Mouse (Mus musculus) midbrain, embryonic 14.5 days (tissue): Measurements from ENCODE around the gene Rgl3. TPM values are rescaled to one million over a fixed set of nuclear protein-coding genes. Genes with fewer than 3 reads are reported as not detected.
A peak's percentile ranks its signal among the peaks of the same experiment; 100 is the strongest.

Experiments
- ATAC-seq: fragments of 200-750 bp; cut with Nextera tagmentation; 2 replicates; pipeline ENCODE4 v1.8.0; 2017; ENCODE audit warnings: moderate number of reproducible peaks, moderate library complexity; ENCODE audit not compliant: low FRiP score, low TSS enrichment
- DNase-seq: peaks from one replicate; pipeline ENCODE4 v3.0.0-alpha.2; 2015
- H3K27ac ChIP-seq: fragments of 300-500 bp; sonication (generic); replicated peaks from 2 replicates; pipeline ENCODE4 v1.5.1; 2014; ENCODE audit warnings: mild to moderate bottlenecking, low read depth, low read length, moderate library complexity
- H3K27me3 ChIP-seq: fragments of 300-500 bp; sonication (generic); 2 replicates; pipeline ENCODE4 v1.6.1; 2014; ENCODE audit warnings: low read length, control low read depth, mixed read lengths; ENCODE audit not compliant: control insufficient read depth, insufficient read depth
- H3K36me3 ChIP-seq: fragments of 300-500 bp; sonication (generic); 2 replicates; pipeline ENCODE4 v1.6.1; 2014; ENCODE audit warnings: low read length, control low read depth; ENCODE audit not compliant: control insufficient read depth, insufficient read depth
- H3K4me1 ChIP-seq: fragments of 300-500 bp; sonication (generic); 2 replicates; pipeline ENCODE4 v1.6.1; 2014; ENCODE audit warnings: mild to moderate bottlenecking, antibody characterized with exemption, low read length, control low read depth; ENCODE audit not compliant: control insufficient read depth, insufficient read depth
- H3K4me2 ChIP-seq: fragments of 300-500 bp; sonication (generic); 2 replicates; pipeline ENCODE4 v1.6.1; 2014; ENCODE audit warnings: mild to moderate bottlenecking, low read length, moderate library complexity
- H3K4me3 ChIP-seq: fragments of 300-500 bp; sonication (generic); replicated peaks from 2 replicates; pipeline ENCODE4 v1.5.1; 2014; ENCODE audit warnings: low read depth, low read length
- H3K9ac ChIP-seq: fragments of 300-500 bp; sonication (generic); replicated peaks from 2 replicates; pipeline ENCODE4 v1.6.1; 2014; ENCODE audit warnings: mild to moderate bottlenecking, low read length, moderate library complexity
- H3K9me3 ChIP-seq: fragments of 300-500 bp; sonication (generic); 2 replicates; pipeline ENCODE4 v1.6.1; 2016; ENCODE audit warnings: low read length, control low read depth, mixed read lengths; ENCODE audit not compliant: control insufficient read depth
- WGBS: fragments of 180-500 bp; shearing (Covaris S2); extraction: QIAGEN DNeasy Blood & Tissue Kit; methylation state at CpG from one replicate; pipeline ENCODE4 v1.1.7; 2014; 5-methylcytosine and 5-hydroxymethylcytosine counted together
- polyA plus RNA-seq: library from polyadenylated mRNA; unstranded; fragments of >200 nt; fragmentation: Nextera tagmentation; extraction: Ambion mirVana; gene quantifications from 2 replicates; pipeline ENCODE4 v1.2.1, GENCODE M21; 2014

Rgl3 gene
- polyA plus RNA-seq, 1 experiment from 2014 or later, result 0.68 TPM

GRCm38 (mm10) chr9:22012731-22013130, 23.5 kb upstream of the Rgl3 start:
- Histone ChIP-seq H3K4me3 (no peak overlapping the region), H3K9me3 (no peaks in the 10 kb centered on the region), H3K27me3 (no peaks in the 10 kb centered on the region), H3K4me1 (no peaks in the 10 kb centered on the region), H3K4me2 (no peak overlapping the region), H3K9ac (no peak overlapping the region), H3K36me3 (peaks cover 89% of the 10 kb centered on the region), H3K27ac (no peak overlapping the region)
- WGBS, result 93% methylated on average over 13 of the region's 13 CpGs
- DNase-seq, result no peak
- ATAC-seq, result no peak

- Histone ChIP-seq H3K4me1 (no peaks in the 10 kb centered on the region), H3K9ac (no peak overlapping the region), H3K36me3 (peaks cover 92% of the 10 kb centered on the region), H3K4me2 (no peak overlapping the region), H3K9me3 (no peaks in the 10 kb centered on the region), H3K27ac (no peak overlapping the region), H3K4me3 (no peak overlapping the region), H3K27me3 (no peaks in the 10 kb centered on the region)
- 89% methylated on average over 5 of the region's 5 CpGs for whole genome bisulfite sequencing
- DNase-seq (no peak), ATAC-seq (peak; percentile 22; the same call in 1 of the 2 replicates)
Measured at GRCm38 (mm10) chr9:22011055-22011454, 21.8 kb upstream of the Rgl3 start.

GRCm38 (mm10) chr9:22004546-22004945, 15.3 kb upstream of the Rgl3 start:
- no peak overlapping the region for H3K4me3 ChIP-seq
- DNase-seq (no peak), ATAC-seq (no peak)
- H3K36me3 ChIP-seq, result peaks cover 54% of the 10 kb centered on the region
- H3K9me3 ChIP-seq, result no peaks in the 10 kb centered on the region
- H3K27me3 ChIP-seq, result no peaks in the 10 kb centered on the region
- peaks cover 18% of the 10 kb centered on the region for H3K4me1 ChIP-seq
- H3K27ac ChIP-seq, result no peak overlapping the region
- H3K9ac ChIP-seq, result no peak overlapping the region
- H3K4me2 ChIP-seq, result peak overlapping the region; percentile 92; the same call in 1 of the 2 replicates
- 92% methylated on average over 12 of the region's 12 CpGs for WGBS

DNA sequence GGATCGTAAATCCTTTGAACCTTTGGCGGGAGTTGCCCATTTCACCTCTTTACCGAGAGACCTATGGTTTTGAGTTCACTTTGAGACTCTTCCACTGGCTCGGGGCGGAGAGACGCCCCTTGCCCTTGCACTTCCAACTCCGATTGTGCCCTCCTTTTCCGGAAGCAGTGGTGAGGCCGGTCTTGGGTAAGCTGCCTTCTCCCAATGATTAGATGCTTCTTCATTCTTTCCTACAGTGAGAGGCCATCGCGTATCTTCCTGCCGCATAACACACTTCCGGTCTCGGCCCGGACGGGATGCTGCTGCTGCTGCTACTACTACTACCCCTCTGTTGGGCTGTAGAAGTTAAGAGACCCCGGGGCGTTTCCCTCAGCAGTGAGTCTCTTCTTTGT, 13.9 kb upstream of the Rgl3 start:
- Histone ChIP-seq H3K4me2 (peak overlapping the region; percentile 92), H3K36me3 (peaks cover 40% of the 10 kb centered on the region), H3K9me3 (no peaks in the 10 kb centered on the region), H3K4me3 (peak overlapping the region; percentile 65), H3K4me1 (peaks cover 18% of the 10 kb centered on the region), H3K27me3 (no peaks in the 10 kb centered on the region), H3K27ac (peak overlapping the region; percentile 71), H3K9ac (peak overlapping the region; percentile 64)
- under 1% methylated on average over 18 of the region's 18 CpGs for WGBS
- DNase-seq (peak; percentile 68), ATAC-seq (peak; percentile 28)

GRCm38 (mm10) chr9:22002194-22003162, 13.2 kb upstream of the Rgl3 start, which contains the start of the genes Ccdc151 and Prkcsh:
Gene Ccdc151, minus strand, starts transcription at chr9:22002634.
Gene Prkcsh, plus strand, starts transcription at chr9:22002806.
- H3K4me2 ChIP-seq, result peak within 1 kb of the TSS; percentile 92
- ATAC-seq (peak; percentile 99), DNase-seq (peak; percentile 100)
- peak within 1 kb of the TSS; percentile 64 for H3K9ac ChIP-seq
- H3K4me3 ChIP-seq, result peak within 1 kb of the TSS; percentile 65
- H3K27ac ChIP-seq, result peak within 1 kb of the TSS; percentile 71
- peaks cover 18% of the 10 kb centered on the region for H3K4me1 ChIP-seq
- no peaks in the 10 kb centered on the region for H3K27me3 ChIP-seq
- 4% methylated on average over 57 of the region's 57 CpGs for WGBS
- no peaks in the 10 kb centered on the region for H3K9me3 ChIP-seq
- peaks cover 34% of the 10 kb centered on the region for H3K36me3 ChIP-seq

DNA sequence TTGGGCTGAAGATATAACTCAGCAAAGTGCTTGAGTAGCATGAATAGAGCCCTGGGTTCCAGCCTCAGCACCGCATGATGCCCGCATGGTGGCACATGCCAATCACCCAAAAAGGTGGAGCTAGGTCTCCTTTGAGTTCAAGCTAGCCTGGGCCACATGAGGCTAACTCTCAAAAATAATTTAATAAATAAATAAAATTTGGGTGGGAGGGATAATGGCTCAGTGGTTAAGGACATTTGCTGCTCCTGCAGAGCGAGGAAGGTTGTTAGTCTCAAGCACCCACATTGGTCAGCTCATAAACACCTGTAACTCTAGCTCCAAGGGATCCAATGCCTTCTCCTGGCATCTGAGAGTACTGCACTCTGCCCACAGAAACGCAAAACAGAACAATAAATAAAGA, 12.4 kb upstream of the Rgl3 start:
- H3K27me3 ChIP-seq, result no peaks in the 10 kb centered on the region
- DNase-seq (no peak), ATAC-seq (no peak)
- H3K4me2 ChIP-seq, result peak overlapping the region; percentile 66
- no peak overlapping the region for H3K27ac ChIP-seq
- H3K4me1 ChIP-seq, result peaks cover 18% of the 10 kb centered on the region
- peaks cover 25% of the 10 kb centered on the region for H3K36me3 ChIP-seq
- 86% methylated on average over 4 of the region's 4 CpGs for WGBS
- no peak overlapping the region for H3K9ac ChIP-seq
- H3K4me3 ChIP-seq, result no peak overlapping the region
- H3K9me3 ChIP-seq, result no peaks in the 10 kb centered on the region

- WGBS, result 93% methylated on average over 6 of the region's 6 CpGs
- H3K9ac ChIP-seq, result no peak overlapping the region
- ATAC-seq, result no peak
Measured at GRCm38 (mm10) chr9:22000296-22000695, 11.1 kb upstream of the Rgl3 start.

GRCm38 (mm10) chr9:21996178-21996867, 7.1 kb upstream of the Rgl3 start:
- WGBS, result 89% methylated on average over 3 of the region's 3 CpGs
- Histone ChIP-seq H3K9me3 (no peaks in the 10 kb centered on the region), H3K4me1 (no peaks in the 10 kb centered on the region), H3K27ac (no peak overlapping the region), H3K4me2 (no peak overlapping the region), H3K27me3 (peaks cover 6% of the 10 kb centered on the region; the same call in 1 of the 2 replicates), H3K4me3 (no peak overlapping the region), H3K36me3 (no peaks in the 10 kb centered on the region), H3K9ac (no peak overlapping the region)
- no peak for ATAC-seq
- no peak for DNase-seq

More at GRCm38 (mm10) chr9:22000296-22000695, 11.1 kb upstream of the Rgl3 start:
- Histone ChIP-seq H3K36me3 (peaks cover 12% of the 10 kb centered on the region), H3K4me2 (no peak overlapping the region), H3K27me3 (no peaks in the 10 kb centered on the region), H3K9me3 (no peaks in the 10 kb centered on the region), H3K27ac (no peak overlapping the region), H3K4me1 (peaks cover 18% of the 10 kb centered on the region), H3K4me3 (no peak overlapping the region)
- DNase-seq, result no peak
